Mouse (Mus musculus) neural tube, embryonic 11.5 days (tissue): ENCODE results near the gene Brd4. TPM values are rescaled to one million over a fixed set of nuclear protein-coding genes. Genes with fewer than 3 reads are reported as not detected.
"Not testable (repeated sequence)": the region's sequence is repeated elsewhere in the genome, so short reads cannot be mapped to it uniquely, and the experiment has no call there.

Experiments
- ATAC-seq: fragments of 200-750 bp; cut with Nextera tagmentation; 2 replicates; pipeline ENCODE4 v1.8.0; 2017; ENCODE audit warnings: moderate number of reproducible peaks, mild to moderate bottlenecking, moderate TSS enrichment, moderate library complexity; ENCODE audit not compliant: insufficient read depth, low FRiP score, low TSS enrichment
- DNase-seq: peaks from one replicate; pipeline ENCODE4 v3.0.0-alpha.2; 2015; ENCODE audit warnings: low spot score
- H3K27ac ChIP-seq: fragments of 300-500 bp; sonication (generic); 2 replicates; pipeline ENCODE4 v1.5.1; 2014; ENCODE audit warnings: low read depth, mild to moderate bottlenecking, low read length
- H3K27me3 ChIP-seq: fragments of 300-500 bp; sonication (generic); 2 replicates; pipeline ENCODE4 v1.6.1; 2014; ENCODE audit warnings: mild to moderate bottlenecking, low read length, mixed read lengths; ENCODE audit not compliant: control insufficient read depth, insufficient read depth
- H3K36me3 ChIP-seq: fragments of 300-500 bp; sonication (generic); 2 replicates; pipeline ENCODE4 v1.6.1; 2014; ENCODE audit warnings: mild to moderate bottlenecking, low read length, moderate library complexity, mixed read lengths; ENCODE audit not compliant: control insufficient read depth, insufficient read depth
- H3K4me1 ChIP-seq: fragments of 300-500 bp; sonication (generic); 2 replicates; pipeline ENCODE4 v1.6.1; 2014; ENCODE audit warnings: low read length, mixed read lengths; ENCODE audit not compliant: control insufficient read depth, insufficient read depth
- H3K4me2 ChIP-seq: fragments of 300-500 bp; sonication (generic); 2 replicates; pipeline ENCODE4 v1.6.1; 2014; ENCODE audit warnings: low read depth, mild to moderate bottlenecking, moderate library complexity
- H3K4me3 ChIP-seq: fragments of 300-500 bp; sonication (generic); 2 replicates; pipeline ENCODE4 v1.5.1; 2014; ENCODE audit warnings: low read depth, low read length
- H3K9ac ChIP-seq: fragments of 300-500 bp; sonication (generic); 2 replicates; pipeline ENCODE4 v1.6.1; 2014; ENCODE audit warnings: mild to moderate bottlenecking, low read length
- H3K9me3 ChIP-seq: fragments of 300-500 bp; sonication (generic); 2 replicates; pipeline ENCODE4 v1.6.1; 2016; ENCODE audit warnings: low read length; ENCODE audit not compliant: control insufficient read depth
- WGBS: fragments of 180-500 bp; shearing (Covaris S2); extraction: QIAGEN DNeasy Blood & Tissue Kit; methylation state at CpG from one replicate; pipeline ENCODE4 v1.1.7; 2014; 5-methylcytosine and 5-hydroxymethylcytosine counted together
- polyA plus RNA-seq: library from polyadenylated mRNA; unstranded; fragments of >200 nt; fragmentation: Nextera tagmentation; extraction: Ambion mirVana; gene quantifications from 2 replicates; pipeline ENCODE4 v1.2.1, GENCODE M21; 2014

Gene Brd4
- polyA plus RNA-seq, 1 experiment from 2014 or later: 115 TPM

- no peak for DNase-seq
- 73% methylated on average over 5 of the region's 5 CpGs for WGBS
- ATAC-seq: no peak
- Histone ChIP-seq H3K4me1 (peaks cover 3% of the 10 kb centered on the region; the same call in 1 of the 2 replicates), H3K27me3 (no peaks in the 10 kb centered on the region), H3K4me3 (no peak overlapping the region), H3K9ac (no peak overlapping the region), H3K27ac (0 out of 2 replicates have a peak overlapping the region, but pooled peaks have one; percentile 4), H3K4me2 (no peak overlapping the region), H3K36me3 (no peaks in the 10 kb centered on the region), H3K9me3 (no peaks in the 10 kb centered on the region)
These were observed 48.9 kb downstream of the Brd4 start for GRCm38 (mm10) chr17:32235534-32236191.

GRCm38 (mm10) chr17:32233174-32233573 lies 51.3 kb downstream of the Brd4 start:
- no peak overlapping the region for H3K4me2 ChIP-seq
- DNase-seq (no peak), ATAC-seq (no peak)
- no peak overlapping the region for H3K27ac ChIP-seq
- no peaks in the 10 kb centered on the region for H3K9me3 ChIP-seq
- no peak overlapping the region for H3K9ac ChIP-seq
- no peaks in the 10 kb centered on the region for H3K27me3 ChIP-seq
- H3K4me1 ChIP-seq: peaks cover 3% of the 10 kb centered on the region; the same call in 1 of the 2 replicates
- H3K4me3 ChIP-seq: no peak overlapping the region
- peaks cover 6% of the 10 kb centered on the region; the same call in 1 of the 2 replicates for H3K36me3 ChIP-seq

DNA sequence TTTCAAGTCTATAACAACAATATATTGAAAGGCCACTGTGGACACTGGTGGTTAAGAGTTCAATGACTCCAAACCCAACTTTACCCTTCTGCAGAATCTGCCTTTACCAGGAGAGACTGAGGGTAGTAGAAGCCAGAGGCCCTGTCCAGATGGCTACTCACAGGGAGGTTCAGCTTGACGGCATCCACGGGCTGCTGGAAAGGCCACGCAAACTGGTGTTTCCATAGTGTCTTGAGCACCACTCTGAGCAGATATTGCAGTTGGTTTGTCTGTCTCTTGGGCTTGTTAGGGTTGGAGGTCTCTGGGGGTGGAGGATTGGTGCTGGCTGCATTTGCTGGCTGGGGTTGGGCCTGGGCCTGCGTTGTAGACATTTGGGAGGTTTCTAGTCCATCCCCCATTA lies 55.3 kb downstream of the Brd4 start:
- no peak overlapping the region for H3K9ac ChIP-seq
- H3K4me2 ChIP-seq: no peak overlapping the region
- H3K27ac ChIP-seq: no peak overlapping the region
- DNase-seq: no peak
- no peak overlapping the region for H3K4me3 ChIP-seq
- H3K36me3 ChIP-seq: peaks cover 6% of the 10 kb centered on the region; the same call in 1 of the 2 replicates
- no peaks in the 10 kb centered on the region for H3K4me1 ChIP-seq
- no peaks in the 10 kb centered on the region for H3K9me3 ChIP-seq
- no peak for ATAC-seq
- no peaks in the 10 kb centered on the region for H3K27me3 ChIP-seq
- 95% methylated on average over 4 of the region's 4 CpGs for WGBS

DNA sequence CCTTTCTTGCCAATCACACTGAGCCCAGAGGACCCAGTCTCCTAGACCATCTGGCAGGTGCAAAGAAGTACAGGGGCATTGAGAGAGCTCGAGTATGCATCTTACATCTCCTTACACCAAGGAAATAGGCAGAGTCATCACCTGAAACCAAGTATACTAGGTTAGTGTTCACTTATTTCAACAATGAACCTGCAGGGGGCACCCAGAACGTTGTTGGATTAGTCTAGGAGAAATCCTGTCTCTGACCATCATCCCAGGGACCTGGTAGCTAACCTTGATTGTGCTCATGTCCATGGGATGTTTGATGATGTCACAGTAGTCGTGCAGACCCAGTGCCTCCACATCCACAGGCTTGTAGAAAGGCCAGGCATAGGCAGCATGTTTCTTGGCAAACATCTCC lies 63.6 kb downstream of the Brd4 start:
- WGBS: 75% methylated on average over 3 of the region's 3 CpGs
- Histone ChIP-seq H3K27me3 (no peaks in the 10 kb centered on the region), H3K36me3 (peaks cover 12% of the 10 kb centered on the region), H3K9me3 (no peaks in the 10 kb centered on the region), H3K9ac (no peak overlapping the region), H3K27ac (no peak overlapping the region), H3K4me2 (no peak overlapping the region), H3K4me1 (no peaks in the 10 kb centered on the region), H3K4me3 (no peak overlapping the region)
- ATAC-seq (no peak), DNase-seq (no peak)

- WGBS: 73% methylated on average over 4 of the region's 4 CpGs
- not testable (repeated sequence) for H3K9me3 ChIP-seq, H3K4me3 ChIP-seq, H3K9ac ChIP-seq, ATAC-seq, H3K4me1 ChIP-seq, H3K4me2 ChIP-seq, DNase-seq, H3K27ac ChIP-seq, H3K27me3 ChIP-seq
- H3K36me3 ChIP-seq: peaks cover 19% of the 10 kb centered on the region
These were observed 68.9 kb downstream of the Brd4 start for GRCm38 (mm10) chr17:32215587-32215986.

GRCm38 (mm10) chr17:32211554-32211953 lies 73.0 kb downstream of the Brd4 start:
- ATAC-seq, H3K27ac ChIP-seq, H3K4me2 ChIP-seq, DNase-seq, H3K27me3 ChIP-seq, H3K9ac ChIP-seq, H3K4me1 ChIP-seq, H3K9me3 ChIP-seq, H3K4me3 ChIP-seq: not testable (repeated sequence)
- 89% methylated on average over 6 of the region's 6 CpGs for WGBS
- peaks cover 24% of the 10 kb centered on the region for H3K36me3 ChIP-seq

GRCm38 (mm10) chr17:32209752-32210151 lies 74.8 kb downstream of the Brd4 start:
- H3K27ac ChIP-seq: no peak overlapping the region
- peak; percentile 55; the same call in 1 of the 2 replicates for ATAC-seq
- DNase-seq: peak; percentile 73

GRCm38 (mm10) chr17:32209144-32209543 lies 75.4 kb downstream of the Brd4 start:
- ATAC-seq: no peak
- H3K4me3 ChIP-seq: no peak overlapping the region
- no peak overlapping the region for H3K27ac ChIP-seq
- peaks cover 28% of the 10 kb centered on the region for H3K36me3 ChIP-seq
- H3K4me2 ChIP-seq: no peak overlapping the region
- H3K4me1 ChIP-seq: no peaks in the 10 kb centered on the region
- no peak for DNase-seq
- 74% methylated on average over 6 of the region's 6 CpGs for WGBS
- no peak overlapping the region for H3K9ac ChIP-seq
- no peaks in the 10 kb centered on the region for H3K27me3 ChIP-seq
- no peaks in the 10 kb centered on the region for H3K9me3 ChIP-seq

More at GRCm38 (mm10) chr17:32209752-32210151, 74.8 kb downstream of the Brd4 start:
- no peaks in the 10 kb centered on the region for H3K9me3 ChIP-seq
- WGBS: 57% methylated on average over 3 of the region's 3 CpGs
- H3K36me3 ChIP-seq: peaks cover 28% of the 10 kb centered on the region
- no peak overlapping the region for H3K9ac ChIP-seq
- H3K27me3 ChIP-seq: no peaks in the 10 kb centered on the region
- H3K4me3 ChIP-seq: no peak overlapping the region
- no peak overlapping the region for H3K4me2 ChIP-seq
- H3K4me1 ChIP-seq: no peaks in the 10 kb centered on the region

- H3K36me3 ChIP-seq: peaks cover 30% of the 10 kb centered on the region
These were observed 76.8 kb downstream of the Brd4 start for GRCm38 (mm10) chr17:32207586-32208245.

More at GRCm38 (mm10) chr17:32207586-32208245, 76.8 kb downstream of the Brd4 start:
- no peak overlapping the region for H3K27ac ChIP-seq
- H3K27me3 ChIP-seq: no peaks in the 10 kb centered on the region
- H3K4me3 ChIP-seq: no peak overlapping the region
- H3K4me1 ChIP-seq: no peaks in the 10 kb centered on the region
- no peak overlapping the region for H3K9ac ChIP-seq
- no peaks in the 10 kb centered on the region for H3K9me3 ChIP-seq
- DNase-seq: no peak
- WGBS: 86% methylated on average over 5 of the region's 5 CpGs
- H3K4me2 ChIP-seq: no peak overlapping the region
- ATAC-seq: no peak
